Mouse (Mus musculus) CH12.LX (cell line): ENCODE measurements around the gene B3glct.

Experiments used
- CHD1 ChIP-seq: IDR thresholded peaks from 2 replicates; pipeline ENCODE4 v1.6.1; 2012; ENCODE audit warnings: low read depth, low read length, improper control_type of control experiment, inconsistent platforms
- CHD2 ChIP-seq: IDR thresholded peaks from 2 replicates; pipeline ENCODE4 v1.6.1; 2011; ENCODE audit warnings: low read length, improper control_type of control experiment
- CTCF ChIP-seq, 2 experiments: IDR thresholded peaks in 1 of 2; conservative IDR thresholded peaks in 1 of 2; 2 replicates each; pipeline ENCODE4 v1.5.1; 2011 to 2012; ENCODE audit warnings: low read depth in 2 of 2, low read length in 2 of 2, improper control_type of control experiment in 1 of 2, inconsistent platforms in 1 of 2, mild to moderate bottlenecking in 1 of 2, moderate library complexity in 1 of 2
- EP300 ChIP-seq: IDR thresholded peaks from 2 replicates; pipeline ENCODE4 v1.6.1; 2011; ENCODE audit warnings: low read length, improper control_type of control experiment
- HCFC1 ChIP-seq: IDR thresholded peaks from 2 replicates; pipeline ENCODE4 v1.6.1; 2012; ENCODE audit warnings: low read depth, mild to moderate bottlenecking, inconsistent platforms, low read length, improper control_type of control experiment
- MXI1 ChIP-seq: IDR thresholded peaks from 2 replicates; pipeline ENCODE4 v1.6.1; 2011; ENCODE audit warnings: mild to moderate bottlenecking, low read depth, low read length, improper control_type of control experiment
- POLR2AphosphoS2 ChIP-seq: IDR thresholded peaks from 2 replicates; pipeline ENCODE4 v1.6.1; 2011; ENCODE audit warnings: low read depth, low read length, improper control_type of control experiment
- SMC3 ChIP-seq: IDR thresholded peaks from 2 replicates; pipeline ENCODE4 v1.6.1; 2011; ENCODE audit warnings: low read depth, low read length, improper control_type of control experiment
- TBP ChIP-seq: conservative IDR thresholded peaks from 2 replicates; pipeline ENCODE4 v1.6.1; 2011; ENCODE audit warnings: low read depth, low read length, improper control_type of control experiment
- TCF12 ChIP-seq: IDR thresholded peaks from 2 replicates; pipeline ENCODE4 v1.6.1; 2014; ENCODE audit warnings: low read depth, mild to moderate bottlenecking, inconsistent platforms, low read length, improper control_type of control experiment
- ZKSCAN1 ChIP-seq: IDR thresholded peaks from 2 replicates; pipeline ENCODE4 v1.6.1; 2012; ENCODE audit warnings: low read depth, inconsistent platforms, low read length, improper control_type of control experiment, borderline replicate concordance
- ZMIZ1 ChIP-seq: IDR thresholded peaks from 2 replicates; pipeline ENCODE4 v1.6.1; 2012; ENCODE audit warnings: low read depth, mild to moderate bottlenecking, inconsistent platforms, low read length, improper control_type of control experiment

DNA sequence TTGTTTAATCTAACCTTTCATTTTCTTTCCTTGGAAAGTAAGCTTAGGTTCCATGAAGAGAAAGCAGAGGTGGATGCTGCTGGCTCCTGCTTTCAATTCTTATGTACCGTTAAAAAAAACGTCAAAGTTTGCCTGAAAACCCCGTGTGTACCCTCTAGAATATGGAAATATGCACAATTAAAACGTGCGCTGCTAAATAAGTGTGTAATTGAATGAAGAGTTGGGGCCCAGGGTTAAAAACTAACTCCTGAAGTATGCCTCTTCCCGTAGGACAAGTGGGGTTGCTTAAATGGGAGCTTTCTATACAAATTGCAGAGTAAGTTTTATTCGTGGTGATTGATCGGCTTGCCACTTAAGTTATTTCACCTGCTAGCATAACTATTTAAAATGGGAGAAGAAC, 40.7 kb upstream of the B3glct start:
- no peak for TF ChIP-seq HCFC1
- no peak for TF ChIP-seq CTCF (conservative IDR thresholded peaks at IDR 0.05 in 1 of 2, IDR thresholded peaks at IDR 0.05 in 1 of 2; ENCODE audit: low read depth in 2 of 2, low read length in 2 of 2)
- no peak for TF ChIP-seq ZKSCAN1
- TF ChIP-seq EP300, result no peak
- TF ChIP-seq CHD2, result no peak
- no peak for TF ChIP-seq MXI1
- no peak for TF ChIP-seq SMC3
- TF ChIP-seq CHD1, result no peak
- no peak for TF ChIP-seq POLR2AphosphoS2
- no peak for TF ChIP-seq TCF12
- TF ChIP-seq TBP, result no peak
- no peak for TF ChIP-seq ZMIZ1
